Mouse (Mus musculus) erythroid progenitor cell, adult 5-6 weeks (primary cell): Measurements from ENCODE around the gene Sdc3. TPM values are rescaled to one million over a fixed set of nuclear protein-coding genes. Genes with fewer than 3 reads are reported as not detected.
A peak's percentile ranks its signal among the peaks of the same experiment; 100 is the strongest.

ENCODE experiments used
- ATAC-seq: replicated peaks from 2 replicates; pipeline ENCODE4 v1.8.0; 2016; ENCODE audit warnings: moderate number of reproducible peaks, mild to moderate bottlenecking, moderate TSS enrichment, inconsistent platforms; ENCODE audit not compliant: poor library complexity, low FRiP score, severe bottlenecking
- total RNA-seq, 2 experiments: library from RNA; stranded (forward) in 1 of 2; stranded (reverse) in 1 of 2; fragments of 150-400 nt in 1 of 2; fragments of 186-747, 209-891 nt in 1 of 2; gene quantifications; 2 replicates each; pipeline versions ENCODE4 v1.2.3 to v1.2.4; 2015 to 2017; ENCODE audit warnings: low replicate concordance in 2 of 2

The Sdc3 gene
- total RNA-seq, 2 experiments from 2014 or later, result 9.9 to 31.0 TPM

DNA sequence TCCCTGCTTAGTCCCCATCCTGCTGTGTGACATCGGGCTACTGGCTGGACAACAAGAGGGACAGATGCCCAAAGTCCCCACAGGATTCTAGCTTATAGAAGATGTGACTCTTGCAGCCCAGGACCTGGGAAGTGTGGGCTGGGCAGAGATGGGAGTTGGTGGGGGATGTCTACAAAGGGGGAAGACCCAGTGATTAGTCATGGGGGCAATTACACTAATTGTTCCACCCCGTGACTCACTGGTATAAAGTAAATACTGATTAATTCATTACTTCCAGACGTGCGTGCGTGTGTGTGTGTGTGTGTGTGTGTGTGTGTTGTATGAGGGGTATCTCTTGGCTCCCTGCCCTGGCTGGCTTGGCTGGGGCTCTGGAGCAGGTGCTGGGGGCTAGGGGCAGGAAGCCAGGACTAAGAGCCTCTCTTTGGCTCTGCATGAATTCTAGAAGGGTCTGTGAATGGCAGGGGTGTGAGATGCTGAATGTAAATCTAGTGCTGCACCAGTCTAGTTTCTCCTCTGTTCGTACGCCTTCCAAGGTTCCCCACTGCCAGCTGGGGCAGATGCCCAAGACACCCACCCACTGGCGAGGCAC lies 22.5 kb downstream of the Sdc3 start:
- ATAC-seq, result no peak

DNA sequence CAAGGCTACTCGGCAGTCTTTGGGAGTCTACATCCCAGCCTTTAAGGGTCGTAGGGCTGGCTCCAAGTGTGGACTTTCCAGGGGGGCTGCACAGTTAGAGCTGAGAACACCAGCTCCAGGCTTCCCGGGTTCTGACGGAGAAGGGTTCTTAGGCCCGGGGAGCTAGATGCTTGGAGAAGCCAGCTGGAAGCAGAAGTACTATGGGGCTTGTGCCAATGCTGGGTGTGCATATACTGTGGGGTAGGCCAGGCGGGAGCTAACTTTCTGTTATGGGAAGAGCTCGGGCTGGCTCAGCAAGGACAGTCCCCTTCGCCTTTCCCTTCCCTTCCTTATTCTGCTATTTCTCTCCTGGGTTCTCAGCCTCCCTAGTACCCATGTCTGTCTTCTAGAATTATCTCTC lies 23.5 kb downstream of the Sdc3 start:
- ATAC-seq, result no peak

DNA sequence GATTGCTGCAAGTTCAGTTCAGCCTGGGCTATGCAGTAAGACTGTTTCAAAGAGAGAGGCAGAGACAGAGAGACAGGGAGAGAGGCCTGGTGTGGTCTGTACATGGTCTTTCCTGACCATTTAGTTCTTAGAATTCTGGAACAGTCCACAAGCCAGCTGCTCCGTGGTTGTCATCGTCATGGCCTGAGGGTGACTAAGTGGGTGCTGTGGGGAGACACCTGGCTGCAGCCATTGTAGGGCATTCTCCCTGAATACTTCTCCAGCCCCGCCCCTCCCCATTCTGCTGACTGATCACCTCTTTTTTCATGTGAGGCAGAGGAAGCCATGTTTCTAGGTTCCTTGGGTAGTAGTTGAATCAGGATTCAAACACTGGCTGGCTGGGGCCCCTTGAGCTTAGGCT lies 27.5 kb downstream of the Sdc3 start:
- ATAC-seq, result no peak

GRCm38 (mm10) chr4:130820594-130821255 lies 28.4 kb downstream of the Sdc3 start:
- ATAC-seq, result no peak

GRCm38 (mm10) chr4:130828851-130829673 lies 36.7 kb downstream of the Sdc3 start:
- ATAC-seq, result no peak

- 0 out of 2 replicates have a peak, but pooled peaks have one; percentile 32 for ATAC-seq
These were observed 41.8 kb downstream of the Sdc3 start for GRCm38 (mm10) chr4:130834122-130834521.

- ATAC-seq, result no peak
These were observed 43.2 kb downstream of the Sdc3 start for GRCm38 (mm10) chr4:130835550-130835949.

DNA sequence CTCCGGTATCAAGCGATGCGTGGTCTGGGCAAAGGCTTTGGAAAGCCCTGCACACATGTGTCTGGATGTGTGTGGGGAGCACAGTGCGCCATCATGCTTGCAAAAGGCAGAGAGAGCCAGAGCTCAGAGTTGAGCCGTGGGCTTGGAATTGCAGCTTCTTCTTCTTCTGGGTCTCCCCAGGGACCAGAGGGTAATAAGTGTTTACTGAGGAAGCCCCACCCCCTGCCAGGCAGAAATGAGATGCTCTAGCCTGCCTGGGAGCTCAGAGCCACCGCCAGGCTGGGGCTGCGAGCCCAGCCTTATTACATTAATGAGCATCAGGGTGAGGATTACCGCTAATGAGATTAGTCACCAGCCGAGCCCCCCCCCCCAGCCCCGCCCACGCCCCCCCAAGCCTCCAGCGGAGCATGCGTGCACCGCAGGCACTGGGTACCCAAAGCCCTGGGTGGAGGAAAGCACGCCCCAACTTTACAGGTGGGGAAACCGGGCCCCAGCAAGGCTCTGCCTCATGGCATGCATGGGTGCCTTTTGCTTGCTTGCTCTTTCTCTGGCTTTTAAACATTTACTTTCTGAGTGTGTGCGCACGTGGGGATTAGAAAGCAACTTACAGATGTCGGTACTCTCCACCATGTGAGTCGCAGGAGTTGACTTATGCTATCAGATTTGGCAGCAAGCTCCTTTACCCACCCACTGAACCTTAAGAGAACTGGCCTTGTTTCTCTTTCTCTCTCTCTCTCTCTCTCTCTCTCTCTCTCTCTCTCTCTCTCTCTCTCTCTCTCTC lies 44.1 kb downstream of the Sdc3 start:
- ATAC-seq, result no peak

GRCm38 (mm10) chr4:130838585-130838984 lies 46.2 kb downstream of the Sdc3 start:
- ATAC-seq, result no peak

- no peak for ATAC-seq
These were observed 48.9 kb downstream of the Sdc3 start for GRCm38 (mm10) chr4:130841107-130841840.

- ATAC-seq, result no peak
These were observed 56.5 kb downstream of the Sdc3 start for GRCm38 (mm10) chr4:130848814-130849213.

DNA sequence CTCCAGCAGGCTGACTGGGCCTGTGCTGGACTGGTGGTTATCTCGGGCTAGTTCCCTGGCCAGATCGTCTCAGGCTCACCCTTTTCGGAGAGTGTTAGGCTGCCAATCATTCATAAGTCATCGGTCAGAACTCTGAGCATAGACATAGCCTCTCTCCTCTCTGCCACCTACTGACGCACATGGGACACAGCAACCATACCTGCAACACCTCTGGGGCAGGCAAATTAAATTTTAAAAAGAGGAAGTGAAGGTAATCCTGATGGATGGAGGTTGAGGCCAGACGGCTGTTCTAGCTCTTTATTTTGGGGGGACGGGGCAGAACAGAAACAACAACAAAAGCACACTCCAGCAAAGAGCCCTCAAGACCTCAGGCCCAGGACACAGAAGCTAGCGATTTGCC lies 65.3 kb downstream of the Sdc3 start:
- no peak for ATAC-seq

DNA sequence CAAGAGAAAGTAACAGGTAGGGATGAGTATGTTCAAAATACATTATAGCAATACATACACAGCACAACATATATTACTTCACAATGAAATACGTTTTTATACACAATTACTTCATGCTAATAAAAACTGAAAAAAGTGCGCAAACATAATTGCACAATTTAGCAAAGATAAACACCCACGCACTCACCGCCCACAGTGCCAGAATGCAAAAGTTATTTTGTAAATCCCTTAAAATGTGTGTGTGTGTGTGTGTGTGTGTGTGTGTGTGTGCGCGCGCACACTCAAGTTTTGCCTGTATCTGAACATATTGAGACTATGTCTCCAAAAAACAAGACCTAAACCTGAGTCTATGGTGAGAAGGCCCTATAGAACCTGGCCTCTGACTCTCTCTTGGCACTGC lies 66.5 kb downstream of the Sdc3 start:
- no peak for ATAC-seq

DNA sequence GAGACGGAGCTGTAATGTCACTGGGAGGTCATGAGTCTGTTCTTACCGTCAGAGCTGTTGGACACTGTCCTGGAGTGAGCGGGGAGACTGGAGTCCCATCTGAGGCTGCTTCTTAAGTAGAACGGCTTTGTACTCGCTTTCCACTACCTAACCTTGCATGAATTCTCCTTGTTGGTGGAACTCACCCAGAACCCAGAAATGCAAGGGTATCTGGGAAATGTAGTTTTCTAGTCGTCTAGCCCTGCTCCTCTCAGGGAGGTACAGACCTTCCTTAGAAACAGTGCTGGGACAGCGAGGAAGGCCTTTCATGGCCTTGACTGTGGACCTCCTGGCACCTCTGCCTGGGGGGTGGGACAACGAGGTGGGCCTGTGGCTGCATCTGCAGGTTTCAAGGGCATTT lies 67.1 kb downstream of the Sdc3 start:
- ATAC-seq, result no peak

GRCm38 (mm10) chr4:130860902-130861652 lies 68.7 kb downstream of the Sdc3 start:
- ATAC-seq, result no peak

- no peak for ATAC-seq
These were observed 69.4 kb downstream of the Sdc3 start for GRCm38 (mm10) chr4:130861653-130862208.

DNA sequence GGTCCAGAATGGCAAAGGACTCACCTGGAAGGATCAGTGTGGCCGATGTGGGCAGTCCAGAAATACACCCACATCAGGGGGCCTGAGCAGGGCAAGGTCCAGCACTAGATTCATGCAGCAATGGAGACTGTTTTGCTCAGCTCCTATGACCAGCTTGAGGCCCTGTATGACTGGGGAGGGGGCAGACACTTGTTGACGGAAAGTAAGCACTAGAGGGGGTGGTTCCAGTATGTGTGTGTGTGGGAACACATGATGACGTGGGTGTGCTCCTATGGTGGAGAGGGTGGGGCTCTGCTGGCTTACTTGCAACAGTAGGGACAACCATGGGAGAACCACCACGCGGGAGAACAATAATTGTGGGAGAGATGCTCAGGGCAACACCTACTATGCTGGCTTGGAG lies 70.2 kb downstream of the Sdc3 start:
- ATAC-seq, result no peak

DNA sequence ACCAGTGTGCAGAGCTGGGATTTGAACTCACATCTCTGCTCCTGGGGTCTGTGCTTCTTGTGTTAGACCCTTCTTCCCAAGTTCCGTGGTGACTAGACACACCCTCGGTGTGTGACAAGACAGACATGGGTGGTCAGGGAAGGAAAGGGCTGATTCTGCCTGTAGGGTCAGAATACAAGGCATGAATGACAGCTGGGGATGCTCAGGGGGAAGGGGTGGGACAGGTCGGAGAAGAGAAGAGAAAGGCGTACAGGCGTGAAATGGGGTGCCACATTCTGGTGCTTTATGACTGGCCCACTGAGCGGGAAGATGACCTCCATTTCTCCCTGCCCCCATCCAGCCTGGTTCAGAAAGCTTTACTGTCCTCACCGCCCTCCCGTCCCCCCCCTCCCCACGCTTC lies 73.1 kb downstream of the Sdc3 start:
- ATAC-seq, result no peak
